ENCODE assay signal across 8 mouse cellular contexts in genomic region chr14:54912886-54913285, GRCm38 (mm10). TPM values are rescaled to one million over a fixed set of nuclear protein-coding genes. Genes with fewer than 3 reads are reported as not detected.
DNase-seq lines count a peak whose midpoint lies in the region; ATAC-seq lines count a peak whose summit lies in the region.

Gene Slc22a17 (minus strand): TSS chr14:54913132.

- H3K4me2 ChIP-seq in intestine, embryonic 15.5 days (replicated peaks): peak within 1 kb of the TSS; percentile 99

- peak within 1 kb of the TSS; percentile 68; the same call in 1 of the 2 replicates for H3K27ac ChIP-seq in intestine, embryonic 15.5 days

- H3K36me3 ChIP-seq in intestine, embryonic 15.5 days: peaks cover 6% of the 10 kb centered on the region; the same call in 1 of the 2 replicates

- peaks cover 10% of the 10 kb centered on the region; the same call in 1 of the 2 replicates for H3K4me1 ChIP-seq in intestine, embryonic 15.5 days (replicated peaks)

- WGBS in intestine, embryonic 15.5 days: 0% methylated on average over 28 of the region's 28 CpGs

- peak within 1 kb of the TSS; percentile 94 for H3K4me3 ChIP-seq in intestine, embryonic 15.5 days (replicated peaks)

- 0 out of 2 replicates have a peak, but pooled peaks cover 2% of the 10 kb centered on the region for H3K27me3 ChIP-seq in intestine, embryonic 15.5 days (replicated peaks)

- peak; percentile 76 to 84 for DNase-seq in adrenal gland, postnatal 36 days
- DNase-seq in embryo, embryonic 11 days: peak; percentile 91
- DNase-seq in gastrocnemius, postnatal 4 days (ENCODE audit: low spot score in 2 of 2): peak; percentile 68 to 73
- DNase-seq in left cerebral cortex, adult 8-10 months (ENCODE audit: low spot score in 2 of 2): peak; percentile 74 to 76
- DNase-seq in lung, postnatal 4 days: peak; percentile 74 to 76
- DNase-seq in right cerebral cortex, adult 2 months (ENCODE audit: low spot score in 2 of 2): peak; percentile 82 to 83

- no peaks in the 10 kb centered on the region for H3K9me3 ChIP-seq in intestine, embryonic 15.5 days

- H3K9ac ChIP-seq in intestine, embryonic 15.5 days: peak within 1 kb of the TSS; percentile 93

- peak; percentile 92 for ATAC-seq in intestine, embryonic 15.5 days
- ATAC-seq in monocyte, adult 5-6 weeks (replicated peaks; ENCODE audit: insufficient number of reproducible peaks, low FRiP score, low TSS enrichment, poor library complexity, severe bottlenecking): no peak

RNA-seq across cellular contexts. Expression of gene Slc22a17, which starts in this region (rescaled TPM):
- total RNA-seq in adrenal gland, postnatal 36 days (2021): 10 to 100 TPM; 28.0 to 37.6 TPM
- total RNA-seq in gastrocnemius, postnatal 4 days (2021): 10 to 100 TPM; 22.5 to 27.5 TPM
- polyA plus RNA-seq in intestine, embryonic 15.5 days (2015; fragmentation: Nextera tagmentation; extraction: Ambion mirVana): 30.2 and 33.2 TPM in 2 replicates
- total RNA-seq in left cerebral cortex, adult 8-10 months (2022): 100 to 1,000 TPM; 565 to 622 (median 604) TPM
- total RNA-seq in monocyte, adult 5-6 weeks (2017): 0.85 to 1.4 TPM (median 1.1 TPM) in 3 replicates

Comparison
In these comparisons a context has a peak if more than half of its experiments do, and no peak if none do; other contexts are left out.
1. RNA of gene Slc22a17 (total RNA-seq): 565 to 622 TPM in left cerebral cortex, adult 8-10 months; 28.0 to 37.6 TPM in adrenal gland, postnatal 36 days, 22.5 to 27.5 TPM in gastrocnemius, postnatal 4 days and 0.85 to 1.4 TPM in monocyte, adult 5-6 weeks; every median in the first group is over 10 times any median in the second.
2. Peak in every context shown above with its lines, with median percentiles within 50 percentile points of each other: DNase-seq.